Mouse (Mus musculus): ENCODE measurements at regions not wholly inside any gene's neighbourhood (a gene's known extent, or its start where the extent isn't known, plus 50 kb on each side); places are given as distances from the start of the nearest gene placed in this dataset.

DNA sequence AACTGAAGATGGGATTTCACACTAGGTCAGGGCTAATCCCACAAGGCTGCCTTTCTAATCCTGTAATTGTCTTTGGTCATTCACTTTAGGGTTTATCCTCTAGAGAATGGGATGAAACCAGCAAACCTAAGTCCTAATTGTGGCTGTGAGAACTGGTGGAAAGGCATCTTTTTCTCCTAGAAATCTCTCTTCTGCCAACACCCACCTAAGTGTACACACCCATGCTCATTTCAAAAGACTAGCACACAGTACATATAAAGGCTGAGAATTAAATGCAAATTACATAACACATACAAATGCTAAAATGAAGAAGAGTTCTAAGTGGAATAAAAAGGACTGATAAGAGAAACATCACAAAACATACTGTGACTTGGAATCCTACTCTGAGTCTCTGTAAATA, 579.5 kb downstream of the Eepd1 start:
- no peak for DNase-seq
- intact Hi-C loops (cut with DNase I), result no loop called here

DNA sequence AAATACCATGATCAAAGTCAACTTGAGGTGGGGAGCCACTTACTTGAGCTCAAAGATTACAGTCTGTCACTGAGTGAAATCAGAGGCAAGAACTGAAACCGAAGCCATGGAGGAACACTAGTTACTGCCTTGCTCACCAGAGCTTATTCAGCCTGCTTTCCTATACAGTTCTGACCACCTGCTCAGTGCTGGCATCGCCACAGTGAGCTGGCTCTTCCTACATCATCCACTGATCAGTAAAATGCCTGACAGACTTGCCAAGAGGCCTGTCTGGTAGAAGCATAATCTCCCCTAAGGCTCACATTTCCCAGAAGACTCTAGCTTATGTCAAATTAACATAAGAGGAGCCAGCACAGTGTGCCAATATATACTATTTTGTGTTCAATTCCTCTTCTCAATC, 595.7 kb downstream of the Eepd1 start:
- intact Hi-C loops (cut with DNase I), result no loop called here
- DNase-seq, result peak; percentile 75

DNA sequence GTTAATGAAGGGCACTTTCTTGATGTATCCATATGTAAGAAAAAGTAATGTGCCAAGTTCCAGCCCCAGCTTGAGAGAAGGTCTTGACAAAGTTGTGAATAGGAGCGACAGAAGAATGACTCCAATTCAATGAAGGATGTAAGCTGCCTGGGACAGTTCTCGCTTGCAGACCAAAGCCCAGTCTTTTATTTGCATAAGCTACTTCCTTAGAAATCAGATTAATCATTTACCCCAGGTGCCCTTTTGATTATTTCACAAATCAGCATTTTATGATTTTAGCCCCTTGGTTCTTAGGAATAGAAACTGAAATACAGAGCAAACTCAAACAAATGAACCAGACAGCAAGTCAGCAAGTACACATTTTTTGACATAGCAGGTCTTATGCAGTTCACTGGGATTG, 605.2 kb downstream of the Eepd1 start:
- intact Hi-C loops (cut with DNase I), result no loop called here

GRCm38 (mm10) chr9:26092061-26092687, 610.8 kb downstream of the Eepd1 start:
- no peak for DNase-seq
- intact Hi-C loops (cut with DNase I), result no loop called here

More for the DNA sequence above, 605.2 kb downstream of the Eepd1 start:
- no peak for DNase-seq

DNA sequence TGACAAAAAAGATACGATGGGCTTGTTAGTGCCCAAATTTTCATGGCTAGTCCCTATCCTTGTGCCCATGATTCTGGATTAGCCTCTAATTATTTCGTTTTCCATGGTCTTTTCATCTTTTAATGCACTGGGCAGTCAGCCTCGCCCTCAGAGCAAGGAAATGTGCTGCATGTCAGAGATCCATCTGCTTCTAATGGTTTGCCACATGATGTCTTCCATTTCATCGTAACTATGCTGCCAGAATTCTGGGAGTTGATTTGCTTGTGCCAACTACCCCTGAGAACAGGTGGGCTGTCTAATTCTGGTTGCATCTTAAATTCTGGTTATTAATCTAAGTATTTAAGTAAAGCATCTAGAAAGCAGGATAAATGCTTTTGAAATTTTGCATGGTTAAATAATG, 622.8 kb downstream of the Eepd1 start:
- DNase-seq, result peak; percentile 21
- intact Hi-C loops (cut with DNase I), result no loop called here

DNA sequence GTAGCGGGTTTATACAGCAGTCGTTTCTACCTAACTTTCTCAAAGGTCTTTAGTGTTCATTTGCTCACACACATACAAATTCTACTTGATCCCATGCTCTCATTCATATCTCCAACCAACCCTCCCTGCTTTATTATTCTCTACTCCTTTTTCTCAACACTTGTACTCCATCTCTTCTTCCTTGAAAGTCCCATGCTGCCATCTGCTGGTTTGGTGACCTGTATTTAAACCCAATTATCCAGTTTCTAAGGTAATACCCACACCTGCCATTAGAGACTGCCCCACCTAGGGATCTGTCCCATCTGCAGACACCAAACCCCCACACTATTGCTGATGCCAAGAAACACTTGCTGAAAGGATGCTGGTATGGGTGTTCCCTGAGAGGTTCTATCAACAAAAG, 611.5 kb upstream of the B3gat1 start:
- intact Hi-C loops (cut with DNase I), result no loop called here
- DNase-seq, result peak; percentile 29

GRCm38 (mm10) chr9:26134587-26134986, 598.9 kb upstream of the B3gat1 start:
- no peak for DNase-seq
- intact Hi-C loops (cut with DNase I), result no loop called here
